Mouse (Mus musculus): ENCODE measurements around the gene Sc5d. TPM values are rescaled to one million over a fixed set of nuclear protein-coding genes. Genes with fewer than 3 reads are reported as not detected.

The Sc5d gene
- polyA plus RNA-seq, 1 experiment from 2014 or later, result 65.6 TPM

GRCm38 (mm10) chr9:42241021-42241420, 23.0 kb downstream of the Sc5d start:
- Histone ChIP-seq H3K4me2 (ENCODE audit: low read depth) (no peak overlapping the region), H3K27me3 (ENCODE audit: control insufficient read depth, insufficient read depth, low read length) (no peaks in the 10 kb centered on the region), H3K4me1 (ENCODE audit: control insufficient read depth, insufficient read depth, low read length) (0 out of 2 replicates have a peak, but pooled peaks cover 5% of the 10 kb centered on the region), H3K4me3 (ENCODE audit: low read depth, low read length) (no peak overlapping the region), H3K36me3 (ENCODE audit: control insufficient read depth, insufficient read depth, low read length) (no peaks in the 10 kb centered on the region), H3K9me3 (ENCODE audit: control insufficient read depth, low read length) (no peaks in the 10 kb centered on the region), H3K27ac (ENCODE audit: low read depth, low read length) (no peak overlapping the region), H3K9ac (ENCODE audit: low read length) (no peak overlapping the region)
- ATAC-seq (ENCODE audit: insufficient read depth, low FRiP score, low TSS enrichment), result peak; percentile 58; the same call in 1 of the 2 replicates
- 78% methylated on average over 3 of the region's 3 CpGs for WGBS
- no peak for DNase-seq (ENCODE audit: low spot score)

DNA sequence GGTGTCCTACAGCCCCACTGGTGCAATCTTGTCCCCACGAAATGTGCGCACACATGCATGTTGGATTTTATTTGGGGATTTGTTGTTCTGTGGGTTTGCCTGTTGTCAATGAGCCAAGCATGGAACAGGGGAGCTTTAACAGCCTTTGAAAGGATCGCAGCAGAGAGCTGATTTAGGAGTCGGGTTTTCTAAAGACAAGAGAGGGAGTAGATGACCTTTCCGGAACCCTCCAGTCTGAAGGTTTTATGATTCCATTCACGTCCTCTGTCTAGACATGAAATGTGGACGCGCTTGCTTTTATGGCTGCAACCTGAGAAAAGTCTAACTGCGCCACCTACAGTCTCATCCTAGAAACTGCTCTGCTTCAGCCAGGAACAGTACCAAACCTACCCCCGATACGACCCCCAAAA, 23.5 kb downstream of the Sc5d start:
- 0 out of 2 replicates have a peak overlapping the region, but pooled peaks have one; percentile 7 for H3K4me2 ChIP-seq (ENCODE audit: low read depth)
- H3K27ac ChIP-seq (ENCODE audit: low read depth, low read length), result peak overlapping the region; percentile 46; the same call in 1 of the 2 replicates
- ATAC-seq (ENCODE audit: insufficient read depth, low FRiP score, low TSS enrichment), result peak; percentile 81

GRCm38 (mm10) chr9:42238827-42239226, 25.2 kb downstream of the Sc5d start:
- Histone ChIP-seq H3K27ac (ENCODE audit: low read depth, low read length) (no peak overlapping the region), H3K9me3 (ENCODE audit: control insufficient read depth, low read length) (no peaks in the 10 kb centered on the region), H3K4me1 (ENCODE audit: control insufficient read depth, insufficient read depth, low read length) (0 out of 2 replicates have a peak, but pooled peaks cover 5% of the 10 kb centered on the region), H3K4me2 (ENCODE audit: low read depth) (no peak overlapping the region), H3K9ac (ENCODE audit: low read length) (no peak overlapping the region), H3K27me3 (ENCODE audit: control insufficient read depth, insufficient read depth, low read length) (no peaks in the 10 kb centered on the region), H3K36me3 (ENCODE audit: control insufficient read depth, insufficient read depth, low read length) (no peaks in the 10 kb centered on the region), H3K4me3 (ENCODE audit: low read depth, low read length) (no peak overlapping the region)
- WGBS, result 83% methylated on average over 4 of the region's 4 CpGs
- DNase-seq (ENCODE audit: low spot score) (no peak), ATAC-seq (ENCODE audit: insufficient read depth, low FRiP score, low TSS enrichment) (no peak)

More for the DNA sequence above, 23.5 kb downstream of the Sc5d start:
- WGBS, result 14% methylated on average over 11 of the region's 11 CpGs
- Histone ChIP-seq H3K36me3 (ENCODE audit: control insufficient read depth, insufficient read depth, low read length) (no peaks in the 10 kb centered on the region), H3K9me3 (ENCODE audit: control insufficient read depth, low read length) (no peaks in the 10 kb centered on the region), H3K27me3 (ENCODE audit: control insufficient read depth, insufficient read depth, low read length) (no peaks in the 10 kb centered on the region), H3K9ac (ENCODE audit: low read length) (no peak overlapping the region), H3K4me3 (ENCODE audit: low read depth, low read length) (no peak overlapping the region), H3K4me1 (ENCODE audit: control insufficient read depth, insufficient read depth, low read length) (0 out of 2 replicates have a peak, but pooled peaks cover 5% of the 10 kb centered on the region)
- peak; percentile 82 for DNase-seq (ENCODE audit: low spot score)

DNA sequence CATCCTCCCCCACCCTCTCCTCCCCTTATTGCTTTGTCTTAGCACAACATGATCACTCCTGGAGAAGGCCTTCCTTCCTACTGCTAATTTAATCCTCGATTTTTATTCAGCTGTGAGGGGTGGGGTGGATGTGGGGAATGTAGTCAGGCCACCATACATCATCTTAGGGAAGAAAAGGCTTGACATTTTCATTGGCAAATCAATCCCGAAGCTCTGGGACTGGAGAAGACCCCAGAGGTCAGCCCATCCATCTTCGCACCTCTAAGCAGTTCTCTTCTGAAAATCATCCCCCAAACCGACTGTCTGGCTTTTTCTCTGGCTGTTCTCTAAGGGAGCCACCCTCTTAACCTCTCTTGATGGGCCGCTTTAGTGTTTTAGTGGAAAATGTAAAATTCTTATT, 32.9 kb downstream of the Sc5d start:
- DNase-seq (ENCODE audit: low spot score) (peak; percentile 40), ATAC-seq (ENCODE audit: insufficient read depth, low FRiP score, low TSS enrichment) (no peak)
- H3K9me3 ChIP-seq (ENCODE audit: control insufficient read depth, low read length), result no peaks in the 10 kb centered on the region
- 33% methylated on average over 5 of the region's 5 CpGs for WGBS
- H3K27me3 ChIP-seq (ENCODE audit: control insufficient read depth, insufficient read depth, low read length), result no peaks in the 10 kb centered on the region
- H3K9ac ChIP-seq (ENCODE audit: low read length), result no peak overlapping the region
- H3K36me3 ChIP-seq (ENCODE audit: control insufficient read depth, insufficient read depth, low read length), result no peaks in the 10 kb centered on the region
- H3K27ac ChIP-seq (ENCODE audit: low read depth, low read length), result peak overlapping the region; percentile 15
- no peak overlapping the region for H3K4me3 ChIP-seq (ENCODE audit: low read depth, low read length)
- no peak overlapping the region for H3K4me2 ChIP-seq (ENCODE audit: low read depth)
- no peaks in the 10 kb centered on the region; the same call in 1 of the 2 replicates for H3K4me1 ChIP-seq (ENCODE audit: control insufficient read depth, insufficient read depth, low read length)

- Histone ChIP-seq H3K27me3 (ENCODE audit: control insufficient read depth, insufficient read depth, low read length) (no peaks in the 10 kb centered on the region), H3K4me3 (ENCODE audit: low read depth, low read length) (no peak overlapping the region), H3K27ac (ENCODE audit: low read depth, low read length) (no peak overlapping the region), H3K4me2 (ENCODE audit: low read depth) (no peak overlapping the region), H3K36me3 (ENCODE audit: control insufficient read depth, insufficient read depth, low read length) (no peaks in the 10 kb centered on the region), H3K9ac (ENCODE audit: low read length) (no peak overlapping the region), H3K4me1 (ENCODE audit: control insufficient read depth, insufficient read depth, low read length) (no peaks in the 10 kb centered on the region; the same call in 1 of the 2 replicates), H3K9me3 (ENCODE audit: control insufficient read depth, low read length) (no peaks in the 10 kb centered on the region)
- 76% methylated on average over 2 of the region's 2 CpGs for WGBS
- no peak for DNase-seq (ENCODE audit: low spot score)
- no peak for ATAC-seq (ENCODE audit: insufficient read depth, low FRiP score, low TSS enrichment)
Observed at GRCm38 (mm10) chr9:42230333-42230732, 33.7 kb downstream of the Sc5d start.

GRCm38 (mm10) chr9:42229465-42230110, 34.5 kb downstream of the Sc5d start:
- no peaks in the 10 kb centered on the region; the same call in 1 of the 2 replicates for H3K4me1 ChIP-seq (ENCODE audit: control insufficient read depth, insufficient read depth, low read length)
- H3K9me3 ChIP-seq (ENCODE audit: control insufficient read depth, low read length), result no peaks in the 10 kb centered on the region
- WGBS, result 70% methylated on average over 12 of the region's 12 CpGs
- H3K27me3 ChIP-seq (ENCODE audit: control insufficient read depth, insufficient read depth, low read length), result no peaks in the 10 kb centered on the region
- no peaks in the 10 kb centered on the region for H3K36me3 ChIP-seq (ENCODE audit: control insufficient read depth, insufficient read depth, low read length)
- H3K9ac ChIP-seq (ENCODE audit: low read length), result no peak overlapping the region
- H3K27ac ChIP-seq (ENCODE audit: low read depth, low read length), result no peak overlapping the region
- ATAC-seq (ENCODE audit: insufficient read depth, low FRiP score, low TSS enrichment) (no peak), DNase-seq (ENCODE audit: low spot score) (no peak)
- H3K4me3 ChIP-seq (ENCODE audit: low read depth, low read length), result no peak overlapping the region
- H3K4me2 ChIP-seq (ENCODE audit: low read depth), result no peak overlapping the region

DNA sequence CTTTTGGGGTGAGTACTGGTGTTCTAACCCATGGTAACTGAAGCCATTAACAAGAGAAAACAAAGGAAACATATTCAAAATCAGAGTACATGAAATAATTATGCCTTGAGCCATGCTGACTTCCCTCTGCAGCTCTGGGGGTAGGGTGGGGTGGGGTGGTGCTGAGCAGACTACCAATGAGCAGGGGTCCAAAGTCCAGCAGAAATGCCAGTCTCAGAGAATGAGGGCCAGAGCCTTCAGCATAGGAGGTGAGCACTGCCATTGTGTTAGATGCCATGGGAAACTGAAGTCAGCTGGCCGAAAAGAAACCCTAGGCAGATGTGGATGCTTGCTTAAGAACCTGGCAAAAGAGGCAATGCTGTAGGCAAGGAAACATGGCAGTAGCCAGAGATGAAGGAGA, 36.3 kb downstream of the Sc5d start:
- Histone ChIP-seq H3K4me2 (ENCODE audit: low read depth) (no peak overlapping the region), H3K4me1 (ENCODE audit: control insufficient read depth, insufficient read depth, low read length) (no peaks in the 10 kb centered on the region; the same call in 1 of the 2 replicates), H3K27ac (ENCODE audit: low read depth, low read length) (no peak overlapping the region), H3K9me3 (ENCODE audit: control insufficient read depth, low read length) (no peaks in the 10 kb centered on the region), H3K36me3 (ENCODE audit: control insufficient read depth, insufficient read depth, low read length) (no peaks in the 10 kb centered on the region), H3K4me3 (ENCODE audit: low read depth, low read length) (no peak overlapping the region), H3K27me3 (ENCODE audit: control insufficient read depth, insufficient read depth, low read length) (no peaks in the 10 kb centered on the region), H3K9ac (ENCODE audit: low read length) (no peak overlapping the region)
- WGBS, result 92% methylated on average over 1 of the region's 1 CpGs
- no peak for ATAC-seq (ENCODE audit: insufficient read depth, low FRiP score, low TSS enrichment)
- DNase-seq (ENCODE audit: low spot score), result no peak

DNA sequence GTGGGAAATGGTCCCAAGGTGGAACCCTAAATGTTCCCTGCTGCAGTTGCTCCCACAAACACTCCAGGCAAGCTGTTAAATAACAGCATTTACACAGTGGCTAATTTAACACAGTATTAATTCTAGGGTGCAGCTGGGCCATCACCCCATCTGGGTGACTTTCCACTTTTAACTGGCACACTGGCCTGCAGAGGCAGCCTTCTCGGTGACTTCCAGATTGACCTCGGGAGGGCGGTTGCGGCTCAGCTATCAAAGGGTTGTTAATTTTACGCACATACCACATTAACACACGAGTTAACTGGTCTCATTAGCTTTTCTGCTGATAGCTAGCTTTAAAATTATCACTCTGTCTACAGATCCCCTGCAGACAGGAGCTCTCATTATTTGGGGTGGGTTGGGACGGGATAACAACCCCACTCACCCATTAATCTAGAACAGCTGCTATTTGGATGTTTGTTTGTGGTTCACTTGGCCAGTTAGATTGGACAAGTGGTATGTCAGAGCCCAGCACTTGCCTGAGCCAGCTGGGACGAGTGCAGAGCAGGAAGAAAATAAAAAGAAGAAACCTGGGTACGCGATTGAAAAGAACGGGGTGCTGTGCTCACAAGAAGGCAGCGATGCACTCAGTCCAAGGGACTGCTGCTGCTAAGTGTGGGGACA, 44.9 kb downstream of the Sc5d start:
- no peaks in the 10 kb centered on the region for H3K4me1 ChIP-seq (ENCODE audit: control insufficient read depth, insufficient read depth, low read length)
- no peak overlapping the region for H3K27ac ChIP-seq (ENCODE audit: low read depth, low read length)
- no peak overlapping the region for H3K4me3 ChIP-seq (ENCODE audit: low read depth, low read length)
- H3K9me3 ChIP-seq (ENCODE audit: control insufficient read depth, low read length), result no peaks in the 10 kb centered on the region
- no peaks in the 10 kb centered on the region for H3K36me3 ChIP-seq (ENCODE audit: control insufficient read depth, insufficient read depth, low read length)
- H3K27me3 ChIP-seq (ENCODE audit: control insufficient read depth, insufficient read depth, low read length), result no peaks in the 10 kb centered on the region
- DNase-seq (ENCODE audit: low spot score) (no peak), ATAC-seq (ENCODE audit: insufficient read depth, low FRiP score, low TSS enrichment) (no peak)
- H3K4me2 ChIP-seq (ENCODE audit: low read depth), result no peak overlapping the region
- no peak overlapping the region for H3K9ac ChIP-seq (ENCODE audit: low read length)
- WGBS, result 44% methylated on average over 12 of the region's 12 CpGs

DNA sequence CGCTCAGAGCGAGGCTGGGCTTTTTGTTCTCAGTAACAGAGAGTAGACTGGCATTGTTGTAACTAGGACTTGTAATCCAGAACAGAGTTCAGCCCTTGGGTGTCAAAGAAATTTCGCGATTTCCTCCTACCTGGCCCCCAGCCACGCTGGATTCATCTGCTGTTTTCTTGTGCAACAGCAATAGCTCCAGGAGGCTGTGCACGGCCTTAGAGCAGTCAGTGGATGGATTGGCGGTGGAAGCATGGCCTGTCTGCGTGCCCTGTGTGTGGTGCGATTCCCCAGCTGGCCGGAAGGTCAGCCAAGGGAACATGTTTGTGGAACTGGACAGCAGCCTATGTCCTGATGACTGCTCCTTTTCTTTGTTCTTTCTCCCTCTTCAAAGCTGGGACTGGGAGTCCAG, 46.4 kb downstream of the Sc5d start:
- Histone ChIP-seq H3K4me3 (ENCODE audit: low read depth, low read length) (no peak overlapping the region), H3K27ac (ENCODE audit: low read depth, low read length) (no peak overlapping the region), H3K36me3 (ENCODE audit: control insufficient read depth, insufficient read depth, low read length) (no peaks in the 10 kb centered on the region), H3K9ac (ENCODE audit: low read length) (no peak overlapping the region), H3K9me3 (ENCODE audit: control insufficient read depth, low read length) (no peaks in the 10 kb centered on the region), H3K4me1 (ENCODE audit: control insufficient read depth, insufficient read depth, low read length) (no peaks in the 10 kb centered on the region), H3K4me2 (ENCODE audit: low read depth) (no peak overlapping the region), H3K27me3 (ENCODE audit: control insufficient read depth, insufficient read depth, low read length) (no peaks in the 10 kb centered on the region)
- WGBS, result 80% methylated on average over 10 of the region's 10 CpGs
- ATAC-seq (ENCODE audit: insufficient read depth, low FRiP score, low TSS enrichment) (no peak), DNase-seq (ENCODE audit: low spot score) (no peak)

Data from neural tube, embryonic 11.5 days (tissue).